Mouse (Mus musculus): ENCODE results near the gene Ap1s1. TPM values are rescaled to one million over a fixed set of nuclear protein-coding genes. Genes with fewer than 3 reads are reported as not detected.

Ap1s1 gene
- polyA plus RNA-seq, 1 experiment from 2014 or later, result 146 TPM

DNA sequence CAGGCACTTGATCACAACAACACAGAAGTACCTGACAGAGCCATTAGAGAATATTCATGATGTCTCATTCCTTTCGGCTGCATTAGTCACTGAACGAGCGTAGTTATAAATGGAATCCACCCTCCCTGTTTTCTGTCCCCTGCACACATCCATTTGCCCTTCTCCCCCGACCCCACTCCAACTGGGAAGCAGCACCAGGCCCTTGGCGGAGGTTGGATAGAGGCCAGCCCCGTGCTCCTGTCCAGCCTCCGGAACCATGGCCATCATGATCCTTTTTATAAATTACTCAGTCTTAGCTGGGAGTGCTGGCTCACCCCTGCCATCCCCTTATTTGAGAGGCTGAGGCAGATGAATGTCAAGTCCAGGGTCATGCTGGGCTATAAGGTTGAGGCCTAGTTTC lies 8.4 kb upstream of the Ap1s1 start:
- H3K4me2 ChIP-seq (replicated peaks; ENCODE audit: low read depth, low read length), result no peak overlapping the region
- 80% methylated on average over 7 of the region's 7 CpGs for WGBS
- H3K9me3 ChIP-seq (ENCODE audit: control insufficient read depth, low read depth, low read length), result no peaks in the 10 kb centered on the region
- ATAC-seq (ENCODE audit: insufficient number of reproducible peaks, insufficient read depth, low FRiP score, low read depth), result no peak
- no peak overlapping the region for H3K9ac ChIP-seq (replicated peaks; ENCODE audit: low read depth, low read length)
- no peaks in the 10 kb centered on the region for H3K36me3 ChIP-seq (ENCODE audit: control insufficient read depth, insufficient read depth, low read length)
- H3K4me3 ChIP-seq (ENCODE audit: low read depth, low read length), result no peak overlapping the region
- no peaks in the 10 kb centered on the region for H3K27me3 ChIP-seq (ENCODE audit: control insufficient read depth, insufficient read depth, low read length)
- no peak overlapping the region for H3K27ac ChIP-seq (ENCODE audit: low read length)
- H3K4me1 ChIP-seq (ENCODE audit: control insufficient read depth, insufficient read depth, low read length), result no peaks in the 10 kb centered on the region

DNA sequence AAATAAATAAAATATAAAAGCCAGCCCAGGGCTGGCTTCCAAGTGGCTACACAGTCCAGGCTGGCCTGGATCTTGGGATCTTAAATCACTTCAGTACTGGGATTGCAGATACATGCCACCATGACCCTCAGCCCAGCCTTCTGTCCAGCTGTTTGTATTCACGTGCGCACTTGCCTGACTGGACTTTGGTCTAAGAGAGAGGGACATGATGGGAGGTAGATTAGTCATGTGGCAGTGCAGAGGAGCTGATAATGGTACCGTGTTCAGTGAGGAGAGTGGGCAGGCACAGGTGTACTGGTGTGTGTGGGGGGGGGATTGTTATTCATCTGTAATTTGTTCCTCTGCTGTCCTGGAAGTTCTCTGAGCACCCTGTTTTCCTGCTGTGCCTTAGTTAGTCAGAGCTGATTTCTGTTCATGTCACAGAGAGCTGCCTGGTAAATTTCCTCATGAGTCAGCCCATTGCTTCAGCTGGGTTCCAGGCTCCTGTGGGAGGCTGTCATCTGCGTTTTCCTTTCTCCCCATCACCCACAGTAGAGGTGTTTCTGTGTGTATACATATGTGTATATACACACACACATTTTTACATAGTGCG lies 6.1 kb upstream of the Ap1s1 start:
- Histone ChIP-seq H3K4me2 (replicated peaks; ENCODE audit: low read depth, low read length) (no peak overlapping the region), H3K27me3 (ENCODE audit: control insufficient read depth, insufficient read depth, low read length) (no peaks in the 10 kb centered on the region), H3K4me3 (ENCODE audit: low read depth, low read length) (no peak overlapping the region), H3K4me1 (ENCODE audit: control insufficient read depth, insufficient read depth, low read length) (no peaks in the 10 kb centered on the region), H3K9ac (replicated peaks; ENCODE audit: low read depth, low read length) (no peak overlapping the region), H3K27ac (ENCODE audit: low read length) (no peak overlapping the region), H3K9me3 (ENCODE audit: control insufficient read depth, low read depth, low read length) (no peaks in the 10 kb centered on the region), H3K36me3 (ENCODE audit: control insufficient read depth, insufficient read depth, low read length) (no peaks in the 10 kb centered on the region)
- no peak for ATAC-seq (ENCODE audit: insufficient number of reproducible peaks, insufficient read depth, low FRiP score, low read depth)
- 77% methylated on average over 5 of the region's 5 CpGs for WGBS

DNA sequence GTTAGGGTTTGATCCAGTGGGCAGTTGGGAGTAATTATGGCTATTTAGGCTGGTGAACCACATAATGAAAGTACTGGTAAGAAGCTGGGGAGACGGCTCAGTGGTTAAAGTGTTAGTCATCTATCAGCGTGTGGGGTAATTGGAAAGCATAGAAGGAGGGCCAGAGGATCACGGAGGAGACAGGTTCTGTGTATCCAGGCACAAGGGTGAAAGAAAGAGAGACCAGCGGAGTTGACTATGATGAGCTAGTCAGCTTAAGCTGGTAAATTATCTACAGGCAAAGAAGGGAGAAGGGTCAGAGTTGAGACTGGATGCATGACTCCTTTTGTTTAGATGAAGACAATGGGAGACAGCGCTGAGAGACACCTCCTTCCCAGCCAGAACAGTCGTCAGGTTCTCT lies 5.2 kb upstream of the Ap1s1 start:
- no peak overlapping the region for H3K27ac ChIP-seq (ENCODE audit: low read length)
- no peaks in the 10 kb centered on the region for H3K36me3 ChIP-seq (ENCODE audit: control insufficient read depth, insufficient read depth, low read length)
- H3K27me3 ChIP-seq (ENCODE audit: control insufficient read depth, insufficient read depth, low read length), result no peaks in the 10 kb centered on the region
- H3K4me2 ChIP-seq (replicated peaks; ENCODE audit: low read depth, low read length), result no peak overlapping the region
- no peak for ATAC-seq (ENCODE audit: insufficient number of reproducible peaks, insufficient read depth, low FRiP score, low read depth)
- H3K4me3 ChIP-seq (ENCODE audit: low read depth, low read length), result no peak overlapping the region
- no peaks in the 10 kb centered on the region for H3K9me3 ChIP-seq (ENCODE audit: control insufficient read depth, low read depth, low read length)
- H3K4me1 ChIP-seq (ENCODE audit: control insufficient read depth, insufficient read depth, low read length), result peaks cover 4% of the 10 kb centered on the region; the same call in 1 of the 2 replicates
- WGBS, result 48% methylated on average over 6 of the region's 6 CpGs
- no peak overlapping the region for H3K9ac ChIP-seq (replicated peaks; ENCODE audit: low read depth, low read length)

DNA sequence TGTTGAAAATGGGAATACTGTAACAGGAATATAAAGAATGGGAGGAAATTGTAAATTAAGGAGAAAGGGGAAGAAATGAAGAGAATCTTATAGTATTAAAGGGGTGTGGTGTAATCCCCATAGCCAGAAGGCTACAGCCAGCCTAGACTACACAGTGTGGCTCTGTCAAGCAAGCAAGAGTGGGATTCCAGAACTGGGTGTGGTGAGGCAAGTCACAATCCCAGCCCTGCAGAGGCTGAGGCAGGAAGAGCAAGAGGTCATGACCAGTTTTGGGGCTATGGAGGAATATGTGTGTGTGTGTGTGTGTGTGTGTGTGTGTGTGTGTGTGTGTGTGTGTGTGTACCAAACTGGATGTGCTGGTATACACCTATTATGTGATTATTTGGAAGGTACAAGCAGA lies 1.1 kb upstream of the Ap1s1 start:
- Histone ChIP-seq H3K4me1 (ENCODE audit: control insufficient read depth, insufficient read depth, low read length) (peaks cover 9% of the 10 kb centered on the region), H3K4me3 (ENCODE audit: low read depth, low read length) (no peak overlapping the region), H3K27ac (ENCODE audit: low read length) (no peak overlapping the region), H3K27me3 (ENCODE audit: control insufficient read depth, insufficient read depth, low read length) (no peaks in the 10 kb centered on the region), H3K9ac (replicated peaks; ENCODE audit: low read depth, low read length) (no peak overlapping the region), H3K36me3 (ENCODE audit: control insufficient read depth, insufficient read depth, low read length) (peaks cover 3% of the 10 kb centered on the region; the same call in 1 of the 2 replicates), H3K4me2 (replicated peaks; ENCODE audit: low read depth, low read length) (no peak overlapping the region), H3K9me3 (ENCODE audit: control insufficient read depth, low read depth, low read length) (no peaks in the 10 kb centered on the region)
- no peak for ATAC-seq (ENCODE audit: insufficient number of reproducible peaks, insufficient read depth, low FRiP score, low read depth)

DNA sequence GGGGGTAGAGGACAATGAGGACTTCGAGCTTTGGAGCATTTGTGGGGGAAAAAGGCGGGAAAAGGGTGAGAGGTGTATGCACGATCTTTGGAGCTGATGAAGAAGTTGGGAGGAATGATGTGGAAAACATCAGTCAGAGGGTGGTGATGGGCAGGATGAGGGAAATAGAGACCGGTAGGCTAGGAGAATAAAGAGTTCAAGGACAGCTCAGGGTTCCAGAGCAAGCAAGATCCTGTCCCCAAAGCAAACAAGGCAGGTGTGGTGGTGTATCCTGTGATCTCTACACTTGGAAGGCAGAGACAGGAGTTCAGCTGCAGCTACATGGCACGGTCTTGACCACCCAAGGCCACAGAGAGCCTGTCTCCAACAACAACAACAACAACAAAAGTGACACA lies 386 bp upstream of the Ap1s1 start:
- Histone ChIP-seq H3K36me3 (ENCODE audit: control insufficient read depth, insufficient read depth, low read length) (peaks cover 9% of the 10 kb centered on the region), H3K4me2 (replicated peaks; ENCODE audit: low read depth, low read length) (peak overlapping the region; percentile 17), H3K27me3 (ENCODE audit: control insufficient read depth, insufficient read depth, low read length) (no peaks in the 10 kb centered on the region), H3K27ac (ENCODE audit: low read length) (no peak overlapping the region), H3K4me3 (ENCODE audit: low read depth, low read length) (peak overlapping the region; percentile 77; the same call in 1 of the 2 replicates), H3K4me1 (ENCODE audit: control insufficient read depth, insufficient read depth, low read length) (peaks cover 9% of the 10 kb centered on the region), H3K9me3 (ENCODE audit: control insufficient read depth, low read depth, low read length) (no peaks in the 10 kb centered on the region), H3K9ac (replicated peaks; ENCODE audit: low read depth, low read length) (no peak overlapping the region)
- ATAC-seq (ENCODE audit: insufficient number of reproducible peaks, insufficient read depth, low FRiP score, low read depth), result 0 out of 2 replicates have a peak, but pooled peaks have one; percentile 9
- 31% methylated on average over 5 of the region's 5 CpGs for WGBS

DNA sequence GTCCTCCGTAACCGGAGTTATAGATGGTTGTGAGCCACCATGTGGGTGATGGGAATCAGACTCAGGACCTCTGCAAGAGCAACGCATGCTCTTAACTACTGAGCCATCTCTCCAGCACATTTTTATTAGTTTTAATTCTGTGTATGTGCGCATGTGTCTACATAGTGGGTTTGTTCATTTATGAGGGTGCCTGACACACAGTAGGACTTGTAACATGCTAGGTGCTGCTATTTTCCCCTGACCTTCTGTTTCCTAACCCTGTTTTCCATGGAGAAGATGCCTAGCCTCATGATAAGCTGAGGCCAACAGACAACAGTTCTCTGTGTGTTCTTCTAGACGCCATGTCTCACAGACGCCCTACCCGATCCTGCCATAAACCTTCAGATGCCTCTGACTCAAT lies 1.9 kb downstream of the Ap1s1 start:
- H3K4me2 ChIP-seq (replicated peaks; ENCODE audit: low read depth, low read length), result no peak overlapping the region
- no peaks in the 10 kb centered on the region for H3K9me3 ChIP-seq (ENCODE audit: control insufficient read depth, low read depth, low read length)
- H3K27ac ChIP-seq (ENCODE audit: low read length), result no peak overlapping the region

DNA sequence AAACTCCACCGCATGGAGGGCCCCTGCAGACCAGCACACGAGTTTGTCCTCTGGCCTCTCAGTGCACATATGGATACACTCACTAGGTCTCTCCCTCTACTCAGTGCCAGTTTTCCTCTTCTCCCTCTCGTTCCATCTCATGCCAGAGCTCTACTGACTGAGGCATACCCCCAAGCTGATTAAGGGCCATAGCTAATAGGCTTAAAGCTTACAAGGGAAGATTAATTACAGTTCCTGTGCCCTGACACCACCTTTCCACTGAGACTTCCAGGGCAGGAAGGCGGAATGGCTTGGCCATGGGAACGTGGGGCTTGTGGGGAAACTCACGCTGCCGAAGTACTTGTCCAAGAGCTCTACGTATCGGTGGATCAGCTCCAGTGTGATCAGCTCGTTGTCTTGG lies 4.5 kb downstream of the Ap1s1 start:
- H3K4me1 ChIP-seq (ENCODE audit: control insufficient read depth, insufficient read depth, low read length), result peaks cover 8% of the 10 kb centered on the region
- no peak overlapping the region for H3K4me2 ChIP-seq (replicated peaks; ENCODE audit: low read depth, low read length)
- 88% methylated on average over 10 of the region's 10 CpGs for WGBS
- H3K36me3 ChIP-seq (ENCODE audit: control insufficient read depth, insufficient read depth, low read length), result peaks cover 32% of the 10 kb centered on the region
- no peak overlapping the region for H3K4me3 ChIP-seq (ENCODE audit: low read depth, low read length)
- H3K27ac ChIP-seq (ENCODE audit: low read length), result no peak overlapping the region
- H3K9me3 ChIP-seq (ENCODE audit: control insufficient read depth, low read depth, low read length), result no peaks in the 10 kb centered on the region
- no peak for ATAC-seq (ENCODE audit: insufficient number of reproducible peaks, insufficient read depth, low FRiP score, low read depth)
- no peak overlapping the region for H3K9ac ChIP-seq (replicated peaks; ENCODE audit: low read depth, low read length)
- no peaks in the 10 kb centered on the region for H3K27me3 ChIP-seq (ENCODE audit: control insufficient read depth, insufficient read depth, low read length)

More for the DNA sequence above, 1.9 kb downstream of the Ap1s1 start:
- 95% methylated on average over 7 of the region's 7 CpGs for WGBS
- no peak overlapping the region for H3K4me3 ChIP-seq (ENCODE audit: low read depth, low read length)
- peaks cover 13% of the 10 kb centered on the region for H3K36me3 ChIP-seq (ENCODE audit: control insufficient read depth, insufficient read depth, low read length)
- no peaks in the 10 kb centered on the region for H3K27me3 ChIP-seq (ENCODE audit: control insufficient read depth, insufficient read depth, low read length)
- ATAC-seq (ENCODE audit: insufficient number of reproducible peaks, insufficient read depth, low FRiP score, low read depth), result no peak
- no peak overlapping the region for H3K9ac ChIP-seq (replicated peaks; ENCODE audit: low read depth, low read length)
- peaks cover 9% of the 10 kb centered on the region for H3K4me1 ChIP-seq (ENCODE audit: control insufficient read depth, insufficient read depth, low read length)

DNA sequence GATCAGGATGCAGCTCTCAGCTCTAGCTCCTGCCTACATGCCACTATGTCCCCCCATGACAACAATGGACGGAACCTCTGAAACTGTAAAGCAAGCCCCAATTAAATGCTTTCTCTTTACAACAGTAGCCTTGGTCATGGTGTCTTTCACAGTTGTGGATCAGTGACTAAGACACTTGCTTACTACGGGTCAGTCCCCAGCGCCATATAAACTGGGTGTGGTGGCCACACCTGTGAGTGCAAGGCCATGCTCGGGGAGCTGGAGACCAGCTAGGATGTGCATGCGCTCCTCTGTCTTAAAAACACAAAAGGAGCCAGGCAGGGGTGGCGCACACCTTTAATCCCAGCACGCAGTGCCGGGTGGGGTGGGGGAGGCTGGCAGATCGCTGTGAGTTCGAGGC lies 6.5 kb downstream of the Ap1s1 start:
- peaks cover 36% of the 10 kb centered on the region for H3K36me3 ChIP-seq (ENCODE audit: control insufficient read depth, insufficient read depth, low read length)
- H3K4me3 ChIP-seq (ENCODE audit: low read depth, low read length), result no peak overlapping the region
- H3K9ac ChIP-seq (replicated peaks; ENCODE audit: low read depth, low read length), result no peak overlapping the region
- no peak for ATAC-seq (ENCODE audit: insufficient number of reproducible peaks, insufficient read depth, low FRiP score, low read depth)
- WGBS, result 93% methylated on average over 10 of the region's 10 CpGs
- H3K9me3 ChIP-seq (ENCODE audit: control insufficient read depth, low read depth, low read length), result no peaks in the 10 kb centered on the region
- H3K27me3 ChIP-seq (ENCODE audit: control insufficient read depth, insufficient read depth, low read length), result no peaks in the 10 kb centered on the region
- no peaks in the 10 kb centered on the region for H3K4me1 ChIP-seq (ENCODE audit: control insufficient read depth, insufficient read depth, low read length)
- no peak overlapping the region for H3K4me2 ChIP-seq (replicated peaks; ENCODE audit: low read depth, low read length)
- no peak overlapping the region for H3K27ac ChIP-seq (ENCODE audit: low read length)

DNA sequence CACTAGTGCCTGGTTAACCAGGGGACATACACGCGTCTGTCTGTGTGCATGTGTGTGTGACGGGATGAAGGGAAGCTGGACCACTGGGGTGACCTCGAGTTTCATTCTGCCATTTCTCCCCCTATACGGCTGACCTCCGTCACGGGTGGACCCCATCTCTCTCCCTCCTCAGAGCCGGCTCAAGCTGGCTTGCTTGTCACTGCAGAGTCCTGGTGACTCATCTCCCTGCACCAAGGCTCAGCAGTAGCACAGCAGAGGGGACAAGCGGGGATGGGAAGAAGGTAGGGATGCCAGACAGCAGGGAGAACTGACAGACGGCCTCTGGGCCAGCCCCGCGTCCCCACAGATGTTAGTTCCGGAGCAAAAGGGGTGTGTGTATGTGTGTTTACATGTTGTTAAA lies 9.7 kb downstream of the Ap1s1 start:
- Histone ChIP-seq H3K9me3 (ENCODE audit: control insufficient read depth, low read depth, low read length) (no peaks in the 10 kb centered on the region), H3K4me2 (replicated peaks; ENCODE audit: low read depth, low read length) (no peak overlapping the region), H3K27ac (ENCODE audit: low read length) (no peak overlapping the region), H3K4me3 (ENCODE audit: low read depth, low read length) (no peak overlapping the region), H3K27me3 (ENCODE audit: control insufficient read depth, insufficient read depth, low read length) (peaks cover 9% of the 10 kb centered on the region), H3K4me1 (ENCODE audit: control insufficient read depth, insufficient read depth, low read length) (peaks cover 12% of the 10 kb centered on the region), H3K36me3 (ENCODE audit: control insufficient read depth, insufficient read depth, low read length) (peaks cover 27% of the 10 kb centered on the region), H3K9ac (replicated peaks; ENCODE audit: low read depth, low read length) (no peak overlapping the region)
- ATAC-seq (ENCODE audit: insufficient number of reproducible peaks, insufficient read depth, low FRiP score, low read depth), result no peak
- 81% methylated on average over 13 of the region's 13 CpGs for WGBS

All from stomach, embryonic 14.5 days (tissue).